Mouse (Mus musculus) liver, embryonic 16.5 days (tissue): ENCODE measurements around the gene 9130023H24Rik. TPM values are rescaled to one million over a fixed set of nuclear protein-coding genes. Genes with fewer than 3 reads are reported as not detected.

Experiments used
- ATAC-seq: fragments of 200-750 bp; cut with Nextera tagmentation; 2 replicates; pipeline ENCODE4 v1.8.0; 2017; ENCODE audit warnings: low read depth, mild to moderate bottlenecking, moderate number of reproducible peaks, moderate library complexity
- H3K27ac ChIP-seq: fragments of 300-500 bp; sonication (generic); 2 replicates; pipeline ENCODE4 v1.5.1; 2014; ENCODE audit warnings: mild to moderate bottlenecking, low read length
- H3K27me3 ChIP-seq: fragments of 300-500 bp; sonication (generic); 2 replicates; pipeline ENCODE4 v1.6.1; 2014; ENCODE audit warnings: low read depth, low read length, mixed read lengths; ENCODE audit not compliant: control insufficient read depth, insufficient read depth
- H3K36me3 ChIP-seq: fragments of 300-500 bp; sonication (generic); 2 replicates; pipeline ENCODE4 v1.6.1; 2014; ENCODE audit warnings: mild to moderate bottlenecking; ENCODE audit not compliant: control insufficient read depth, insufficient read depth
- H3K4me1 ChIP-seq: fragments of 300-500 bp; sonication (generic); 2 replicates; pipeline ENCODE4 v1.6.1; 2014; ENCODE audit warnings: low read depth, low read length, mixed read lengths; ENCODE audit not compliant: control insufficient read depth
- H3K4me2 ChIP-seq: fragments of 300-500 bp; sonication (generic); 2 replicates; pipeline ENCODE4 v1.6.1; 2014; ENCODE audit warnings: low read depth, low read length, mixed read lengths
- H3K4me3 ChIP-seq: fragments of 300-500 bp; sonication (generic); 2 replicates; pipeline ENCODE4 v1.5.1; 2014; ENCODE audit warnings: low read depth, mild to moderate bottlenecking, low read length
- H3K9ac ChIP-seq: fragments of 300-500 bp; sonication (generic); 2 replicates; pipeline ENCODE4 v1.6.1; 2014; ENCODE audit warnings: low read depth, low read length
- H3K9me3 ChIP-seq: fragments of 300-500 bp; sonication (generic); replicated peaks from 2 replicates; pipeline ENCODE4 v1.6.1; 2016; ENCODE audit warnings: low read length; ENCODE audit not compliant: control insufficient read depth
- WGBS: fragments of 180-500 bp; shearing (Covaris S2); extraction: QIAGEN DNeasy Blood & Tissue Kit; methylation state at CpG from one replicate; pipeline ENCODE4 v1.1.7; 2014; ENCODE audit not compliant: insufficient replicate concordance; 5-methylcytosine and 5-hydroxymethylcytosine counted together
- polyA plus RNA-seq: library from polyadenylated mRNA; unstranded; fragments of >200 nt; fragmentation: Nextera tagmentation; extraction: Ambion mirVana; gene quantifications from 2 replicates; pipeline ENCODE4 v1.2.1, GENCODE M21; 2015

The 9130023H24Rik gene
- polyA plus RNA-seq, 1 experiment from 2014 or later: 2.6 TPM

DNA sequence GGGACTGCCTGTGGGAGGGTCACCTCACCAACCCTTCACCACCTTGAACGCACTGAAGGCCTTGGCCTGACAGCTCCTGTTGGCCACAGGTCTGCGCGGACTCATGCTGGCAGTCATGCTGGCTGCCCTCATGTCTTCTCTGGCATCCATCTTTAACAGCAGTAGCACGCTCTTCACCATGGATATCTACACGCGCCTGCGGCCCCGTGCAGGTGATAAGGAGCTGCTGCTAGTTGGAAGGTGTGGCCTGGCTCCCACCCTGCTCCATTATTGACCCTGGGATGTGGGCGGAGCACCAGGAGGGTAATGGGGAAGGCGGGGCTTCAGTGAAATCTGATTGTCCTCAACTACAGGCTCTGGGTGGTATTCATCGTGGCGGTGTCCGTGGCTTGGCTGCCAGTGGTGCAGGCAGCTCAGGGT, 32.6 kb upstream of the 9130023H24Rik start:
- H3K9ac ChIP-seq: peak overlapping the region; percentile 40
- peak overlapping the region; percentile 5; the same call in 1 of the 2 replicates for H3K4me3 ChIP-seq
- 22% methylated on average over 13 of the region's 13 CpGs for WGBS
- peaks cover 38% of the 10 kb centered on the region for H3K36me3 ChIP-seq
- no peaks in the 10 kb centered on the region for H3K9me3 ChIP-seq
- ATAC-seq: peak; percentile 99
- H3K27me3 ChIP-seq: peaks cover 7% of the 10 kb centered on the region; the same call in 1 of the 2 replicates
- peaks cover 20% of the 10 kb centered on the region for H3K4me1 ChIP-seq
- H3K4me2 ChIP-seq: peak overlapping the region; percentile 47
- peak overlapping the region; percentile 71 for H3K27ac ChIP-seq

DNA sequence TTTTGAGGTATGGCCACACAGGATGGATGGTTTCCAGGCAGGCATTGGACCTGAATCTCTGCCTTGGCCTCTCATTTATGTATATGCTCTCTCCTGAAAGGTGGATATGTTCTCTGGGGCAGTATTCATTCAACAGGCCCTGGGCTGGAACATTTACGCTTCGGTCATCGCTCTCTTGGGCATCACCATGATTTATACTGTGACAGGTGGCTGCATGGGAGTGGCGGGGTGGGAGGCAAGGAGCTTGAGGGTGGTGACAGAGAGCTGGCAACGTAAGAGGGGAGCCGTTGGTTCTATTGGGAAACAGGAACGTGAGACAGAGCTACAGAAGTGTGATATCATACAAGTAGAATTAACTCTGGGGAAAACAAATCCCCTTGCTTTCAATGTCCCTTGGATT, 30.0 kb upstream of the 9130023H24Rik start:
- Histone ChIP-seq H3K9ac (no peak overlapping the region), H3K36me3 (peaks cover 15% of the 10 kb centered on the region), H3K4me1 (peaks cover 20% of the 10 kb centered on the region), H3K4me2 (no peak overlapping the region), H3K27me3 (peaks cover 8% of the 10 kb centered on the region; the same call in 1 of the 2 replicates), H3K9me3 (no peaks in the 10 kb centered on the region), H3K27ac (no peak overlapping the region), H3K4me3 (no peak overlapping the region)
- 80% methylated on average over 7 of the region's 7 CpGs for WGBS
- ATAC-seq: no peak

DNA sequence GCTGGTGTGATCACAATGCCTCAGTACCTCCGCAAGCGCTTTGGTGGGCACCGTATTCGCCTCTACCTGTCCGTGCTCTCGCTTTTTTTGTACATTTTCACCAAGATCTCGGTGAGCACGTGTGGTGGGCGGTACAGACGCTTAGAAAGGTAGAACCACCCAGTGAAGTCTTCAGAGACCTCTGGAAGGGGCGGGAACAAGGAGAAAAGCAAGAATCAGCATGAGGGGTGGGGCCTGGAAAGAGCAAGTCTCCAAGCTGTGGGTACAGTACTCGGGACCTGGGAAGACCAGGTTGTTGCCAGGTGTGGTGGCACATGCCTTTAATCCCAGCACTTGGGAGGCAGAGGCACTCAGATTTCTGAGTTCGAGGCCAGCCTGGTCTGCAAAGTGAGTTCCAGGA, 29.6 kb upstream of the 9130023H24Rik start:
- Histone ChIP-seq H3K36me3 (peaks cover 14% of the 10 kb centered on the region), H3K4me2 (no peak overlapping the region), H3K9me3 (no peaks in the 10 kb centered on the region), H3K4me1 (peaks cover 20% of the 10 kb centered on the region), H3K9ac (no peak overlapping the region), H3K4me3 (no peak overlapping the region), H3K27ac (no peak overlapping the region), H3K27me3 (peaks cover 8% of the 10 kb centered on the region; the same call in 1 of the 2 replicates)
- no peak for ATAC-seq
- 56% methylated on average over 13 of the region's 13 CpGs for WGBS

DNA sequence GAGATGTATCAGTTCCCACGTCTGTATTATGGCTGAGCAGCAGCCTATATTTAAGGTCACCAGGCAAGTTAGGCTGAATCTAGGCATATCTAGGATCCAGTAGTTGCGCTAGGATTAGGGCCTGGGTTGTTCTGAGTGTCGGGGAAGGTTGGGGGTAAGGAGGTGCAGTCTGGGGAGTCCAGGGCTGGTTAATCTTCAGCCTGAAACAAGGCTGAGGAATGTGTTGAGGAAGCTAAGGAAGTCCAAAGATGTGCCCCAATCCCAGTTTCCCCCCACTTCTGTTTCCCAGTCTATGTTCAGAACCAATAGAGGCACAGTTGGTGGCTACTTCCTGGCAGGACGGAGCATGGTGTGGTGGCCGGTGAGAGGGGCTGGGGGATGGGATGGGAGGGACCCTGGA, 28.2 kb upstream of the 9130023H24Rik start:
- H3K9me3 ChIP-seq: no peaks in the 10 kb centered on the region
- no peak for ATAC-seq
- peaks cover 13% of the 10 kb centered on the region for H3K4me1 ChIP-seq
- H3K4me2 ChIP-seq: no peak overlapping the region
- no peak overlapping the region for H3K27ac ChIP-seq
- no peak overlapping the region for H3K4me3 ChIP-seq
- 67% methylated on average over 5 of the region's 5 CpGs for WGBS
- no peak overlapping the region for H3K9ac ChIP-seq
- H3K27me3 ChIP-seq: peaks cover 8% of the 10 kb centered on the region; the same call in 1 of the 2 replicates
- peaks cover under 1% of the 10 kb centered on the region for H3K36me3 ChIP-seq

DNA sequence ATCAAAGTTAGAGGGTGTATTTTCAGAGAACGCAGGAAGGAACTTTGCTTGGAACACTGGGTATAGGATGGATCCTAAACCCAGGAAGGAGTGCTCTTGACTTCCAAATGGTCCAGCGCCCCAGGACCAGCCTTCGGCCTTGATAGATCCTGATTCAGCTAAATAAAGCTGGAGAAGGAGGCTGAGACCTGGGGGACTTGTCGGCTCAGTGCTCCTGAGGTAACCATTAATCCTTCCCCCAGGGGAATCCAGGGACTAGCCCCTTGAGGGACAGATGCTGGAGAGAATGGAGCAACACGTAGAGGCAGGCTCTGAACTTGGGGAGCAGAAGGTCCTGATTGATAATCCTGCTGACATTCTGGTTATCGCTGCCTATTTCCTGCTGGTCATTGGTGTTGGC, 27.6 kb upstream of the 9130023H24Rik start, which contains the start of gene Slc5a2:
Gene Slc5a2, plus strand, starts transcription at position 247 of the 400 bp plus-strand sequence.
- no peaks in the 10 kb centered on the region for H3K36me3 ChIP-seq
- WGBS: 66% methylated on average over 6 of the region's 6 CpGs
- H3K9me3 ChIP-seq: no peaks in the 10 kb centered on the region
- no peak for ATAC-seq
- peaks cover 7% of the 10 kb centered on the region for H3K4me1 ChIP-seq
- no peak within 1 kb of the TSS for H3K4me2 ChIP-seq
- no peak within 1 kb of the TSS for H3K27ac ChIP-seq
- no peak within 1 kb of the TSS for H3K4me3 ChIP-seq
- H3K27me3 ChIP-seq: peaks cover 8% of the 10 kb centered on the region; the same call in 1 of the 2 replicates
- H3K9ac ChIP-seq: no peak within 1 kb of the TSS

DNA sequence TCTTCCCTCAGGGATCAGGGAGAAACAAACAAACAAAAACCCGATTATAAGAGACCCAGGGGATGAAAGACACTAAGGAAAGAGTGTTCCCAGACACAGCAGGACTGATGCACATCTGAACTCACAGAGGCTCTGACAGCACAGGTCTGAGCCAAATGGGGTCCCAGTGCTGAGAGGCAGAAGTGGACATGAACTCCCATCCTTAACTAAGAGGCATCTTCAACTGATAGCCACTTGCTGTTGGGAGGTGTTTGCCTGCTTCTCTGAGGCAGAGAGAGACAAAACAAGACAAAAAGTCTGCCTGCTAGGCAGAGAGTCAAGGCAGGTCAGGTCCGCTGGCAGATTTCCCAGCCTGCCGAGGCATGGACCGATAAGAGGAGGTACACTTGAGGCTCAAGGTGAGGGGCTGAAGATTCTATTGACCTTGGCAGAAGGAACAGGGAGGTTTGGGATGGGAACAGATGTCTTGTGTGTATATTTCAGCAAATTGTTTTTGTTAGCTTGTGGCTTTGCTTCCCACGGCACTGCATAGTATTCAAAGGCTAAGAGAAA, 19.0 kb upstream of the 9130023H24Rik start:
- 52% methylated on average over 5 of the region's 5 CpGs for WGBS
- Histone ChIP-seq H3K4me3 (no peak overlapping the region), H3K36me3 (no peaks in the 10 kb centered on the region), H3K27me3 (peaks cover 21% of the 10 kb centered on the region), H3K9me3 (no peaks in the 10 kb centered on the region), H3K9ac (no peak overlapping the region), H3K4me1 (no peaks in the 10 kb centered on the region; the same call in 1 of the 2 replicates), H3K4me2 (no peak overlapping the region), H3K27ac (no peak overlapping the region)
- ATAC-seq: no peak

DNA sequence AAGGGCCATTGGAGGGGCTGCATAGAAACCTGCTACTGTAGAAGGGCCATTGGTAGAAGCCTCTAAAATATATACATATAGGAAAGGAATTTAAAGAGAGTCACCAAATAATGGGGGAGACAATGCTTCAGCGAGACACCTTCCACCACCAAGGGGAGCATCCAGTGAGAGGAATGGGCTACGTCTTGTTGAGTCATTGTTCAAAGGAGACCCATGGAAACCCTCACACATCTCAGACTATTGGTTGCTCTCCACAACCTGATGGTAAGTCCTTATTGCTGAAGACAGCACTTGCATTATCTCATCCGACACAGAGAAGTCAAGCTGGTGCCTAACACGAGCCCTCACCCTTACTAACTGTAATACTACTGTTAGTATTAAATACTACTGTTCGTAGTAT, 17.9 kb upstream of the 9130023H24Rik start:
- ATAC-seq: no peak
- Histone ChIP-seq H3K9ac (no peak overlapping the region), H3K27ac (no peak overlapping the region), H3K4me1 (no peaks in the 10 kb centered on the region; the same call in 1 of the 2 replicates), H3K27me3 (peaks cover 25% of the 10 kb centered on the region), H3K9me3 (no peaks in the 10 kb centered on the region), H3K4me2 (no peak overlapping the region), H3K36me3 (no peaks in the 10 kb centered on the region), H3K4me3 (no peak overlapping the region)
- 72% methylated on average over 5 of the region's 5 CpGs for WGBS

DNA sequence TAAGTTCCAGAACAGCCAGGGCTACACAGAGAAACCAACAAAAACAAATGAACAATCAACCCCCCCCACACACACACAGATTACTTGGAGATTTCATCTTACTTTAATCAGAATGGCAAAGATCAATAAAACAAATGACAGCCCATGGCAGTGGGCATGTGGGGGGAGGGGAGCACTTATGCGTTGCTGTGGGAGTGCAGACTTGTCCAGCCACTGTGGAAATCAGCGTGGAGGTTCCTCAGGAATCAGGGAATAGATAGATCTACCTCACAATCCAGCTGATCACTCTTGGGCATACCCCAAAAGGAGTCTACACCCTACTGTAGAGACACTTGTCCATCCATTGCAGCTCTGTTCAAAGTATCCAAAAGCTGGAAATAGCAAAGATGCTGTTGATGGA, 17.1 kb upstream of the 9130023H24Rik start:
- Histone ChIP-seq H3K36me3 (no peaks in the 10 kb centered on the region), H3K4me2 (no peak overlapping the region), H3K4me1 (peaks cover 4% of the 10 kb centered on the region), H3K9me3 (no peaks in the 10 kb centered on the region), H3K9ac (no peak overlapping the region), H3K27me3 (peaks cover 25% of the 10 kb centered on the region), H3K27ac (no peak overlapping the region), H3K4me3 (no peak overlapping the region)
- no peak for ATAC-seq
- WGBS: 52% methylated on average over 2 of the region's 2 CpGs

DNA sequence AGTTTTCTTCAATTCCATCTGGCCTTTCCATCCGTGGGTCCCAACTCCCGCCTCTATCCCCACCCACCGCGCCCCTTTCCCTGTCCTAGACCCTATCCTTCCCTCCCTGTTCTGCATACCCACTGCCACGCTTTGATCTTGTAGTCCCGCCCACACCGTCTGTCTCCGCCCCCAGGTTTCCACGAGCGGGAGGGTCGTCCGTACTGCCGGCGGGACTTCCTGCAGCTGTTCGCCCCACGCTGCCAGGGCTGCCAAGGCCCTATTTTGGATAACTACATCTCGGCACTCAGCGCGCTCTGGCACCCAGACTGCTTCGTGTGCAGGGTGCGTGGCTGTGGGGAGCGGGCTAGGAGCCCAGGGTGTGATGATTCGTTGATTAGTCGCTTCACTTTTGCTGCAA, 14.8 kb upstream of the 9130023H24Rik start:
- Histone ChIP-seq H3K4me1 (peaks cover 8% of the 10 kb centered on the region), H3K9ac (no peak overlapping the region), H3K36me3 (no peaks in the 10 kb centered on the region), H3K4me2 (0 out of 2 replicates have a peak overlapping the region, but pooled peaks have one; percentile 17), H3K4me3 (no peak overlapping the region), H3K27me3 (peaks cover 17% of the 10 kb centered on the region), H3K27ac (no peak overlapping the region), H3K9me3 (no peaks in the 10 kb centered on the region)
- no peak for ATAC-seq
- WGBS: 26% methylated on average over 24 of the region's 24 CpGs
